11 mouse cellular contexts compared by ENCODE assay signal in the genomic region with DNA sequence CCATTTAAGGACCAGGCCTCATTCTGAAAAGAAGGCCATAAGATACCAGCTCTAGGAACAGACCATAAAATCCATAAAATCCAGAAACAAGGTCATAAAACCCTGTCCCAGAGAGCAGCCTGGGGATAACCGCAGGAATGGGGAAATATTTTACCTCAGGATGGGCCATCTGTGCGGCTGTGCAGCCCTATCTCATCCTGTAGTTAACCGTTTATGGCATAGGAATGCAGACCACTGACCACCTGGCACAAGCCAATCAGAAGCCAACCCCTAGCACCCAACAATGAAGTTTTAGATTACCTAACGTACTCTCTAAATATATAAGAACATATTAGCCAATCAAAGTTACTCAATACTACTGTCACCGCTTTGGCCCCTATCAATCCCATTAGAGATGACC. TPM values are rescaled to one million over a fixed set of nuclear protein-coding genes. Genes with fewer than 3 reads are reported as not detected.
DNase-seq lines count a peak whose midpoint lies in the region; ATAC-seq and TF ChIP-seq lines count a peak whose summit lies in the region.
"Had no signal": no experiment of that assay in that cellular context is flagged by ENCODE, and none has a peak within 500 bp of the region (broad histone marks: within the 10 kb centered on the region; RNA-seq: fewer than 3 reads in every experiment).

No protein-coding gene starts in this region.

- no peaks in the 10 kb centered on the region for H3K9me3 ChIP-seq in embryonic facial prominence, embryonic 12.5 days
- no peaks in the 10 kb centered on the region for H3K9me3 ChIP-seq in forebrain, embryonic 11.5 days (ENCODE audit: control insufficient read depth, low read length)
- H3K9me3 ChIP-seq in limb, embryonic 10.5 days (replicated peaks), result no peaks in the 10 kb centered on the region
- H3K9me3 ChIP-seq in midbrain, embryonic 15.5 days, result no peaks in the 10 kb centered on the region
- no peaks in the 10 kb centered on the region for H3K9me3 ChIP-seq in stomach, postnatal 0 days (ENCODE audit: control insufficient read depth, low read length)
- H3K9me3 ChIP-seq: heart, embryonic 15.5 days had no signal

- H3K4me3 ChIP-seq in embryonic facial prominence, embryonic 12.5 days, result no peak overlapping the region
- no peak overlapping the region for H3K4me3 ChIP-seq in forebrain, embryonic 11.5 days (ENCODE audit: low read depth, low read length)
- H3K4me3 ChIP-seq in limb, embryonic 10.5 days, result no peak overlapping the region
- no peak overlapping the region for H3K4me3 ChIP-seq in midbrain, embryonic 15.5 days
- H3K4me3 ChIP-seq in stomach, postnatal 0 days (ENCODE audit: low read depth, low read length), result no peak overlapping the region

- TF ChIP-seq CTCF in stomach, postnatal 0 days (IDR thresholded peaks at IDR 0.05; ENCODE audit: low read depth), result no peak

- WGBS in embryonic facial prominence, embryonic 12.5 days, result 74% methylated on average over 5 of the region's 5 CpGs
- 80% methylated on average over 5 of the region's 5 CpGs for WGBS in forebrain, embryonic 11.5 days
- 78% methylated on average over 5 of the region's 5 CpGs for WGBS in limb, embryonic 10.5 days
- WGBS in midbrain, embryonic 15.5 days, result 73% methylated on average over 5 of the region's 5 CpGs
- 83% methylated on average over 5 of the region's 5 CpGs for WGBS in stomach, postnatal 0 days

- DNase-seq in forebrain, embryonic 11.5 days (ENCODE audit: low spot score), result no peak
- no peak for DNase-seq in limb, embryonic 10.5 days (ENCODE audit: low spot score)
- no peak for DNase-seq in stomach, postnatal 0 days (ENCODE audit: low spot score)
- DNase-seq in lung, postnatal 25 days (ENCODE audit: low spot score), result no peak
- DNase-seq: lung, postnatal 14 days had no signal

- peaks cover 4% of the 10 kb centered on the region; the same call in 1 of the 2 replicates for H3K4me1 ChIP-seq in embryonic facial prominence, embryonic 12.5 days
- H3K4me1 ChIP-seq in forebrain, embryonic 11.5 days (replicated peaks; ENCODE audit: control insufficient read depth, insufficient read depth, low read length), result peaks cover 5% of the 10 kb centered on the region; the same call in 1 of the 2 replicates
- H3K4me1 ChIP-seq in limb, embryonic 10.5 days, result peaks cover 16% of the 10 kb centered on the region
- H3K4me1 ChIP-seq in midbrain, embryonic 15.5 days, result peaks cover 11% of the 10 kb centered on the region
- H3K4me1 ChIP-seq in stomach, postnatal 0 days (replicated peaks; ENCODE audit: control insufficient read depth, insufficient read depth), result no peaks in the 10 kb centered on the region

- no peak overlapping the region for H3K9ac ChIP-seq in embryonic facial prominence, embryonic 12.5 days
- peak overlapping the region; percentile 23; the same call in 1 of the 2 replicates for H3K9ac ChIP-seq in forebrain, embryonic 11.5 days (ENCODE audit: low read length)
- no peak overlapping the region for H3K9ac ChIP-seq in midbrain, embryonic 15.5 days
- H3K9ac ChIP-seq in stomach, postnatal 0 days (ENCODE audit: low read length), result no peak overlapping the region
- H3K9ac ChIP-seq: liver, embryonic 14.5 days had no signal

- 0 out of 2 replicates have a peak overlapping the region, but pooled peaks have one; percentile 23 for H3K27ac ChIP-seq in embryonic facial prominence, embryonic 12.5 days
- H3K27ac ChIP-seq in forebrain, embryonic 11.5 days (ENCODE audit: low read depth, low read length), result peak overlapping the region; percentile 84
- 0 out of 2 replicates have a peak overlapping the region, but pooled peaks have one; percentile 79 for H3K27ac ChIP-seq in limb, embryonic 10.5 days
- H3K27ac ChIP-seq in midbrain, embryonic 15.5 days, result no peak overlapping the region
- no peak overlapping the region for H3K27ac ChIP-seq in stomach, postnatal 0 days (replicated peaks)
- H3K27ac ChIP-seq: heart, embryonic 15.5 days; kidney, postnatal 0 days; liver, embryonic 14.5 days had no signal

- TF ChIP-seq EP300 in stomach, postnatal 0 days (optimal IDR thresholded peaks at IDR 0.05), result no peak

- H3K4me2 ChIP-seq in embryonic facial prominence, embryonic 12.5 days (replicated peaks), result no peak overlapping the region
- no peak overlapping the region for H3K4me2 ChIP-seq in forebrain, embryonic 11.5 days (ENCODE audit: low read depth, low read length, severe bottlenecking)
- H3K4me2 ChIP-seq in midbrain, embryonic 15.5 days, result no peak overlapping the region
- no peak overlapping the region for H3K4me2 ChIP-seq in stomach, postnatal 0 days (replicated peaks; ENCODE audit: low read depth)

- ATAC-seq in embryonic facial prominence, embryonic 12.5 days (ENCODE audit: insufficient number of reproducible peaks, insufficient read depth, low FRiP score, low TSS enrichment), result 0 out of 2 replicates have a peak, but pooled peaks have one; percentile 52
- peak; percentile 14; the same call in 1 of the 2 replicates for ATAC-seq in forebrain, embryonic 11.5 days (replicated peaks; ENCODE audit: low FRiP score)
- ATAC-seq in midbrain, embryonic 15.5 days (replicated peaks), result peak; percentile 38; the same call in 1 of the 2 replicates
- no peak for ATAC-seq in CD4-positive, CD25-positive, alpha-beta regulatory T cell, adult 4 months
- ATAC-seq in stomach, postnatal 0 days (ENCODE audit: low FRiP score, low TSS enrichment), result no peak

- no peaks in the 10 kb centered on the region for H3K36me3 ChIP-seq in embryonic facial prominence, embryonic 12.5 days
- no peaks in the 10 kb centered on the region for H3K36me3 ChIP-seq in forebrain, embryonic 11.5 days (ENCODE audit: control insufficient read depth, insufficient read depth, low read length)
- no peaks in the 10 kb centered on the region for H3K36me3 ChIP-seq in limb, embryonic 10.5 days
- no peaks in the 10 kb centered on the region for H3K36me3 ChIP-seq in midbrain, embryonic 15.5 days (replicated peaks)
- no peaks in the 10 kb centered on the region for H3K36me3 ChIP-seq in stomach, postnatal 0 days (ENCODE audit: control insufficient read depth, insufficient read depth, low read length)
- H3K36me3 ChIP-seq: heart, embryonic 15.5 days had no signal

- no peaks in the 10 kb centered on the region for H3K27me3 ChIP-seq in embryonic facial prominence, embryonic 12.5 days
- H3K27me3 ChIP-seq in forebrain, embryonic 11.5 days (ENCODE audit: control insufficient read depth, insufficient read depth, low read length), result no peaks in the 10 kb centered on the region
- H3K27me3 ChIP-seq in limb, embryonic 10.5 days (ENCODE audit: low read depth, poor library complexity, severe bottlenecking), result no peaks in the 10 kb centered on the region
- no peaks in the 10 kb centered on the region for H3K27me3 ChIP-seq in midbrain, embryonic 15.5 days (replicated peaks)
- no peaks in the 10 kb centered on the region for H3K27me3 ChIP-seq in stomach, postnatal 0 days (ENCODE audit: control insufficient read depth, insufficient read depth, low read length)
- H3K27me3 ChIP-seq: heart, embryonic 15.5 days had no signal

RNA-seq across cellular contexts. Expression of a gene that starts 36.5 kb away (rescaled TPM):
- 2.2 and 3.0 TPM in 2 replicates for polyA plus RNA-seq in embryonic facial prominence, embryonic 12.5 days (2016; fragmentation: Nextera tagmentation; extraction: Ambion mirVana)
- 2.2 and 2.4 TPM in 2 replicates for polyA plus RNA-seq in forebrain, embryonic 11.5 days (2014; fragmentation: Nextera tagmentation; extraction: Ambion mirVana)
- 0.44 and 1.2 TPM in 2 replicates for polyA plus RNA-seq in limb, embryonic 10.5 days (2016; fragmentation: Nextera tagmentation; extraction: Ambion mirVana)
- 6.0 and 6.2 TPM in 2 replicates for polyA plus RNA-seq in midbrain, embryonic 15.5 days (2015; fragmentation: Nextera tagmentation; extraction: Ambion mirVana)
- polyA plus RNA-seq in CD4-positive, CD25-positive, alpha-beta regulatory T cell, adult 4 months (2017; shearing (Covaris generic)), result not detected
- 0.87 and 1.0 TPM in 2 replicates for polyA plus RNA-seq in stomach, postnatal 0 days (2015; fragmentation: Nextera tagmentation; extraction: Ambion mirVana)

Comparison
In these comparisons a context has a peak if more than half of its experiments do, and no peak if none do; other contexts are left out.
1. ATAC-seq: peak in embryonic facial prominence, embryonic 12.5 days (single experiment), forebrain, embryonic 11.5 days (single experiment) and midbrain, embryonic 15.5 days (single experiment); none in CD4-positive, CD25-positive, alpha-beta regulatory T cell, adult 4 months (single experiment) and stomach, postnatal 0 days (single experiment).
2. H3K27ac ChIP-seq: peak in embryonic facial prominence, embryonic 12.5 days (single experiment), forebrain, embryonic 11.5 days (single experiment) and limb, embryonic 10.5 days (single experiment); none in midbrain, embryonic 15.5 days (single experiment) and stomach, postnatal 0 days (single experiment).